Mouse (Mus musculus) embryo, embryonic 10 days (tissue): ENCODE measurements around the gene Syngr2.
"Not testable (repeated sequence)": the region's sequence is repeated elsewhere in the genome, so short reads cannot be mapped to it uniquely, and the experiment has no call there.

Experiments used
- DNase-seq: peaks from one replicate; pipeline ENCODE4 v3.0.0-alpha.2; 2015; ENCODE audit warnings: low spot score

The Syngr2 gene

DNA sequence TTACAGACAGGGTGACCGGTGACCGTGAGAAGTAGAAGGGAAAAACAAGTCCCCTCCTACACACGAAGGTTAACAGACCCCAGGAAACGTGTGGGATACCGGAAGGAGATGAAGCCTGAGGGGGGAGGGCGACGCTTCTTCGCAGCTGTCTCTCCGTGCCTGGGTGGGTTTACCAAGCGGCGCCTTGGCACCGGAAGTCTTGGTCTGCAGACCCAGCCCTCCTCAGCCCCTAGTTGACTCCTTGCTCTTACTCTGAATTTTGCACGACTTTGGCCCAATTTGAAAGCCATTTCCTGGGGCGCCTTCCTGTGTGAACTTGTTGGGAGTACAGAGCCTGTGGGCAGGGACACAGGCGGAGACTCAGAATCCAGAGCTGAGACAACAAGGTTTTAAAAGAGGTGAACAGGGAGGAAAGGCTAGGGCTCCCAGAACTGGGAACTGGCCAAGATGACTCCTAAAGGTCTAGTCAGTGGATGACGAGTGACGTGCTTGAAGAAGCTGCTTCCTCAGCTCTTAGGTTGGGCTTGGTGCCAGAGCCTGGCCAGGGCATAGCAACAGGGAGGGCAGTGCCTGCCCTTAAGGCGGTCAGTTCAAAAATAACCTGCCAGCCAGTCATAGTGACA is 28.2 kb upstream of the Syngr2 start:
- DNase-seq, result no peak

DNA sequence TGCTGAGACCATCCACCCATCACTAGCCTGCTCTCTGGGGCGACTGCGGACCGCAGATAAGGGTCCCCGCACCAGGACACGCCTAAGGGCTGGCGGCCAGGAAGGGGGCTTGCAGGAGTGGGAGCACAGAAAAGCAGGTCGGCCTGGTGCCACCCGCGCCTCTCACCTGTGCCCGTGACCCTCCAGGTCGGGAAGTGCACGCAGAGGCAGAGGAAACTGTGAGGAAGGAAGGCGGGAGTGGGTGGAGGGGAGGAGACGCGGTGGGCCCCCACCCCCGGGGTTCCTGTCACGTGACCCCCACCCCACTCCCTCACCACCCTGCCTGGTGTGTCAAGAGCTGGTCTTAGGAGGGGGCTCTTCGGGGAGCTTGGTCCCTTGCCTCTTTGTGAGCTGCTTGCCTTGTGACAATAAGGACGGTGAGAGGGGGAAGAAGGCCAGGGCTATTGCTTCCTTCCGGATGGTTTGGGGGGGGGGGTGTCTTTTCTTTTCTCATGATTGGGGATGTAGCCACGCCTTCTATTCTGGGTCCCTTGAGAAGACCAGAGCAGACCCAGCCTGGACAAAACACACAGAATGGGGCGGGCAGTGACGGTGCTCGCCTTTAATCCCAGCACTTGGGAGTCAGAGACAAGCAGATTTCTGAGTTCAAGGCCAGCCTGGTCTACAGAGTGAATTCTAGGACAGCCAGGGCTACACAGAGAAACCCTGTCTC is 27.3 kb upstream of the Syngr2 start, which contains the start of the genes Tmc8 and Tmc6:
TSS of gene Tmc8 (plus strand) at position 84 of the 712 bp plus-strand sequence.
TSS of gene Tmc6 (minus strand) at position 206 of the 712 bp plus-strand sequence.
- no peak for DNase-seq

- no peak for DNase-seq
These were observed 26.8 kb upstream of the Syngr2 start for GRCm38 (mm10) chr11:117782705-117783034.

DNA sequence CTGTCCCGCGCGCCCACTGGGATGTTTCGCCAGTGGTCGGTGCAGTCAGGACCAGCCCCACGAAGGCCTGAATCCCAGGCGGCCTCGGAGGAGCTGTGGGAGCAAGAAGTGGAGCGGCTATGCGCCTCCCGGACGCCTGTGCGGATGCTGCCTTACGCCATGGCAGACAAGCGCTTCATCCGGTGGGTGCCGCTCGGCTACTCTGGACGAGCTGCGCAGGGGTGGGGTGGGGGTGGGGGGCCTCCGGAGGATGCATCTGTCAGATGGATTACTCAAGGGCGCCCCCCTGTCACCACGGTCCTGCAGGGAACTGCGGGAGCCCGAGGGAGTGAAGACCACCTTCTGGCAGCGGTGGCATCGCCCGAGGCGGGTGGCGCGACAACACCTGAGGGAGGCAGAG is 26.4 kb upstream of the Syngr2 start:
- DNase-seq, result peak; percentile 75

DNA sequence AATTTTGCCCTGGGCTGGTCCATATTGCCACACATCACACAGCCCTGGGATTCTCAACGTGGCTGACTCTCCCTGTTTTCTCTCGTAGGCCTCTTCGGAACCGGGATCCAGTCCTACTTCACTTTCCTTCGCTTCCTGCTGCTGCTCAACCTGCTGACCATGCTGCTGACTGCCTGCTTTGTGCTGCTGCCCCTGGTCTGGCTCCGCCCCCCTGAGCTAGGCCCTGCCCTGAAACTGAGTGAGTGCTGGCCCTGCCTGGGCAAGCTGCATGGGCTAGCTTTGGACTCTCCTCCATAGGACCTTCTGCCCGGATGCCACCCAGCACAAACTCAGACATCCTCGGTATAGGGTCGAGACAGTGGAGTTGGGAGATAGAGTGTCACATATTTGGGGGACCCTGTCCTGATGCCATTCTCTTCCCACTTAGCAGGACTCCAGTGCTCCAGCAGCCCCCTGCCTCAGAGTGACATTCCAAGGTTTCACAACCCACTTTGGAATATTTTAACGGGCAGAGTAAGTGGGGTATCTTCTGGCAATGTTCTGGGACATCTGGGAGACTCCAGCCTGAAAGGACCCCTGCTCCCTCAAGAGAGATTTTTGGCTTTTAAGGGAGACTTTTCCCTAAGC is 25.7 kb upstream of the Syngr2 start:
- peak; percentile 38 for DNase-seq

DNA sequence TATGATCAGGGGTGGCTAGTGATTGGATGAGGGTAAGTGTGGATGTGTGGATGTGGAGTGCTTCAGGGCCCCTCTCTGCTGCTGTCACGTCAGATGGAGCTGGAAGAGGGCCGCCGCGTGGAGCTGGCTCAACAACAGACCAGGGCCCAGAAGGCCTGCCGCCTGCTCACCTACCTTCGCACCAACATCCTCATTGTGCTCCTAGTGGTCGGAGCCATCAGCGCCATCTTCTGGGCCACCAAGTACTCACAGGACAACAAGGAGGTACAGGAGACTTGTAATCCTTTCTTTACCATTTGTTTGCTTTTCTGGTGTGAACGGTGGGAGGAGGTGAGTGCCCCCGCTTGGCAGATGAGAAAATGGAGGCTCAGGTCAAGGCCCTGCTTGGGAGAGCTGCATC is 23.2 kb upstream of the Syngr2 start:
- peak; percentile 90 for DNase-seq

DNA sequence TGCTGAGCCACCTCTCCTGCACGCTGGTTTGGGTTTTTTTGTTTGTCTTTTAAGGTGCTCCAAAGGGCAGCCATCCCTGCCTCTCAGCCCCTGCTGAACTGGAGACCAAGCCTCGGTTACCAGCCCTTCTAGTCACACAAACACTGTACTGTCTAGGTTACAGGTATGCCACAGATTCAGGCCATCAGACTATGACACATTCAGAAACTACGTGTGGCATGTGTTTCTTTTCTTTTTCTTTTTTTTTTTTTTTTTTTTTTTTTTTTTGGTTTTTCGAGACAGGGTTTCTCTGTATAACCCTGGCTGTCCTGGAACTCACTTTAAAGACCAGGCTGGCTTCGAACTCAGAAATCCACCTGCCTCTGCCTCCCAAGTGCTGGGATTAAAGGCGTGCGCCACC is 21.0 kb upstream of the Syngr2 start:
- not testable (repeated sequence) for DNase-seq

DNA sequence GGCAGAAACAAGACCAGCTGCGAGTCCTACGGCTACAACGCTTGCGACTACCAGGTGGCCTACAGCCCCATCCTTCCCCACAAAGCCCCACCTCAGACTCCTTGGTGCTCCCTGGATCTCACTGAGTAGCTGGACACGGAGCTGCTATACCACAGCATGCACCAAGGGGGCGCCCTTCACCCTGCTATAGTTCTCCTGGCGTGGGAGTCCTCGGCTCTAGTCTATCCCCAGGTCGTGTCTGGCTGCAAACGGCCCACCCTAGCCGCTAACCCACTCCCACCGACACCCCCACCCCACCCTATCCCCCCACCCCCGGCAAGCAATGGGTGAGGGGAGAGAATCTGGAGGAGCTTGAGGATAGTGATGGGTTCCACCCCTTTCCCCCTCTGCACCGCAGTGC is 19.2 kb upstream of the Syngr2 start:
- DNase-seq, result peak; percentile 83

- DNase-seq, result peak; percentile 21
These were observed 18.6 kb upstream of the Syngr2 start for GRCm38 (mm10) chr11:117790703-117791440.

GRCm38 (mm10) chr11:117791441-117791761 is 18.1 kb upstream of the Syngr2 start:
- no peak for DNase-seq

DNA sequence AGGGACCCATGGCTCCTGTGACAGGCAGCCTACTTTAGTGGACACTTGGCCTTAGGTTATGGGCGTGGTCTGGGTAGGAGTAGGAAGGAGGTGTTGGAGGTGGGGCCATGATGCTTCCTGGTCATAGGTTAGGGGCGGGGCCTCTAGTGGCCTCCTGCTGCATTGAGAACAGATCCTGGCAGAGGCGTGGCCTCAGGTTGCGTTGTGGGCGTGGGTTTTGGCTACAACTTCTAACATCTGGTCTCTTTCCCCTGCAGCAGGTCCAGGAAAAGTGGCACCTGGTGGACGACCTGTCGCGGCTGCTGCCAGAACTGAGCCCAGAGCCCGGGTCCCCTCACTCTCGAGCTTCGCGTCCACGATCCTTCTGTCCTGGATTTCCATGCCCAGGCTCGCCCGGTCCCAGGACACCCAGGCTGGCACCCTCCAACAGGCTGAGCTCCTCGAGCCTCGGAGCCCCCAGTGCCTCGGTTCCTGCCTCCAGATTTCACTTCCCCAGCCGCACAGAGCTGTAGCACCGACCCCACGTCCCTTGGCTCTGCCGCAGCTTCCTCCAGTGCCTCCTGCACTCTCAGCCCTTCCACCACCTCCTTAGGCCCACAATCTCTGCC is 17.1 kb upstream of the Syngr2 start:
- peak; percentile 79 for DNase-seq

DNA sequence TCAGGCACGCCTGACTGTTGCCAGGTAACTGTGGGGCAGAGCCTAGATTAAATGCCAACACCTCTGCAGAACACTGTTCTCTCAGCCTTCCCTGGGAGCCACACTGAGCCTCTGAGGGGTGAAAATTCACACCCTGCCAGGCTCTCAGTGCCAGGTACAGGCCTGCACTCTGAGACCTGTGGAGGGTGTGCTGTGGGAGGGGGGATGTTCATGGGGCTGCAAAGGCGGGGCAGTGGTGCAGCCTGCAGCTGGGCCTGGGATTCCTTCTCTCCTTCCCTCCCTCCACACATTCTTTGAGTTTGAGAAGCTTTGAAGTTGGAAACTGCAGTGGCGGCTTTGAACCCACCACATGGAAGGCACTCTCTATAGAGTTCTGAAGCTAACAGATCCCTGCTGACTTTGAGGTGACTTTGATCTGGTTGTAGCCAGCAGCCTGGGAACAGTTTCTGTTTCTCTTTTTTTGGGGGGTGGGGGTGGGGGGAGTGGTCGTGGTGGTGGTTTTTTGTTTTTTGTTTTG is 15.4 kb upstream of the Syngr2 start:
- DNase-seq, result no peak

DNA sequence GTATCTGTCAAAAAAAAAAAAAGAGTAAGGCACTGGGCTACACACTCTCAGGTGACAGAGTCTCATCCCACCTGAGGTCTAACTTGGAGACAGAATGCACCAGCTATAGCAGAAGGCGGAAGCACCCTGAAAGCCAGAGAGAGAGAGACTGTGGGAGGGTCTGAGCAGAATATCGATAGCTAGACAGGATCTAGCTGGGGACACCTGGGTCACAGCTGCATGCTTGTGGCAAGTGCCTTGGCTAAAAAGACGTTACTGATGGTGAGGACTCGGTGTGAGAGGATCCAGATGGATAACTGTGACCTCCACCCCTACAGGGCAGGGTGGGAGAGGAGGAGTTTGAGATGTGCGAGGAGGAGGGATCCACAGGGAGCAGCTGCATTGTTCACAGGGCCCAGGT is 12.5 kb upstream of the Syngr2 start:
- DNase-seq, result no peak

DNA sequence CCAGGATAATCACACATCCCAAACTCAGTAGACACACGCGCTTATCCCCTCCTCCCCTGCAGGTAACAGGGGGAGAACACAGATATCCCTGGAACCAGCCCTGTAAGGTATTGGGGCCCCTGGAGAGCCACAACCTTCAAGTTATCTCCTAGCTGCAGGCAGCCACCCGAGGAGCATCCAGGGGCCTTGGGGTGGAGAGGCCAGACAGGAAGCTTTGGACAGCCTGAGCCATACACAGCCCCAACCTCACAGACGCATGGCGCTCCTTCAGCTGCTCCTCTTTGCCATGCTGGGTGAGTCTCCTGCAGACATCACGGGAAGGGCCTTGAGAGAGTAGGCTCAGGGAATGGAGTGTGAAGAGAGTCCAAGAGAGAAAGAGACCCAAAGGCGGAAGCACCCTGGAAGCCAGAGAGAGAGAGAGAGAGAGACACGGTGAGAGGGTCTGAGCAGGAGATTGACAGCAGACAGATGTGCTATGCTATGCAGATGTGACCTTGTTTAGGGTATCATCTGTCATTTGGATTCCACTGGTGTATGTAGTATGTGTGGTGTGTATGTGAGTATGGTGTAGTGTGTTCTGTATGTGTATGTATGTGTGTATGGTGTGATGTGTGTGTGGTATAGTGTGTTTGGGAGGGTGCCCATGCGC is 11.8 kb upstream of the Syngr2 start, which contains the start of gene 6030468B19Rik:
TSS of gene 6030468B19Rik (plus strand) at position 150 of the 649 bp plus-strand sequence.
- DNase-seq, result no peak

GRCm38 (mm10) chr11:117798160-117798541 is 11.3 kb upstream of the Syngr2 start:
- no peak for DNase-seq

GRCm38 (mm10) chr11:117799174-117799573 is 10.3 kb upstream of the Syngr2 start:
- DNase-seq, result no peak

GRCm38 (mm10) chr11:117800038-117800437 is 9.4 kb upstream of the Syngr2 start:
- no peak for DNase-seq

DNA sequence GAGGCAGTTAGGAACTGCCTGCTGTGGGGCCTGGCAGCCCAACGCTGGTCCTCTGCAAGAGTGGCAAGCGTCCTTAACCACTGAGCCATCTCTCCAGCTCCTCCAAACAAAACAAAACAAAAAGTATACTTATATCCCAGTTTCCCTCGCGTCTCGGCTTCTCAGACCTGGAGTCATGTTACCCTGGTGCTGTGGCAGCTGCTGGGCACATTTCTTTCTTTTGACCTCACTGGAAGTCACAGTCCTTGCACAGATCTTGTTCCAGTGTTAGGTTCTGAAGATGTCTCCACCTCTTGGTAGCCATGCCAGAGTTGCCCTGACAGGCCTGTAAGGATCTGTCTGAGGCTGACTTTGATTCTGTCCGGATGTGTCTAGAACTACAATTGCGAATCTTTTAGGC is 7.8 kb upstream of the Syngr2 start:
- DNase-seq, result no peak

GRCm38 (mm10) chr11:117803166-117803688 is 6.2 kb upstream of the Syngr2 start:
- no peak for DNase-seq

DNA sequence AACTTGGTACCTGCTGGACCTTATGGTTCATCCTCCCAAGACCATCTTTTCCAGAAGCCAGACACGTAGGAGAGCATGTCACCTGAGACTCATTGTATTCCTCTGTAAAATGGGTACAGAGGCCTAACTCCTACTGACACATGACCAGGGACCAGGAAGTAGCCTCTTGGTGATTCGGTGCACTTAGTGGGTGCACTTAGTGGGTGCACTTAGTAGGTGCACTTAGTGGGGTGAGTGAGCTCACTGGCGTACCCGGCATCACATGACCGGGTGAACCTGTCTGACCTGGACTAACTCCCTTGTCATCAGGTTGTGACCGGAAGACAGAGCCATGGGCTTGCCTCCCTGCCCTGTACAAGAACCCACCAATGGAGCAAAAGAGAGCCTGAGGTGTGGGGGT is 2.7 kb upstream of the Syngr2 start:
- no peak for DNase-seq

DNA sequence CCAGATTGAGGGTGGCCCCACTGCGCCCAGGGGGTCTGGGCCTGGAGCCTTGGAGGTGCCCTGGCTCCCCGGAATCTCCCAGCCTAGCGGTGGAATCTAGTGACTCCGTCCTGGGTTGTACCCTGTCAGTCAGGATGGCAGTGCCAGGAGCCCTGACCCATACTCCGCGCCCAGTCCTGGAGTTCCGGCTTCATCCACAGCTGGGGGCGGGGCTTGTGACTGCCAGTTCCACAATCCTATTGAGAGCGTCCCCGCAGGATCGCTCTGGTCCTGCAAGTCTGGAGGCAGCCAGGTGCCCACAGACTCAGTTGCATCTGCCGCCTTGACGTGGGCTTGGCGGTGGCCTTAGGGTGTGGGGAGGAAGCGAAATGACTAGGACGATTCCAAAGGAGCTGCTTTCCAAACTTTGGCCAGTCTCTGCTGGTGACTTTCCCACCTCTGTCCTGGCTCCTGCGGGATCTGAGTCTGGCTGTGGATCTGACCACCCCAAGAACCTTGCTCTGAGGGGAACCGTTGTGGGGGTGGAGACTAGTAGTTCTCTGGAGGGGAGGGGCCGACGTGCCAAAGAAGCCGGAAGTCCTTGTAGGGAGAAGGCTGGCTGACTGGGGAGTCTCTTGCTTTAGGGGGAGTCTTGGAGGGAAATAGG is 1.1 kb downstream of the Syngr2 start:
- peak; percentile 88 for DNase-seq
